Mouse (Mus musculus) embryo, embryonic 9.5 days (tissue): ENCODE data around the gene Capn13.
"Not testable (repeated sequence)": the region's sequence is repeated elsewhere in the genome, so short reads cannot be mapped to it uniquely, and the experiment has no call there.

Source experiments
- DNase-seq: peaks from one replicate; pipeline ENCODE4 v3.0.0-alpha.2; 2017; ENCODE audit errors: extremely low spot score

Capn13 gene

DNA sequence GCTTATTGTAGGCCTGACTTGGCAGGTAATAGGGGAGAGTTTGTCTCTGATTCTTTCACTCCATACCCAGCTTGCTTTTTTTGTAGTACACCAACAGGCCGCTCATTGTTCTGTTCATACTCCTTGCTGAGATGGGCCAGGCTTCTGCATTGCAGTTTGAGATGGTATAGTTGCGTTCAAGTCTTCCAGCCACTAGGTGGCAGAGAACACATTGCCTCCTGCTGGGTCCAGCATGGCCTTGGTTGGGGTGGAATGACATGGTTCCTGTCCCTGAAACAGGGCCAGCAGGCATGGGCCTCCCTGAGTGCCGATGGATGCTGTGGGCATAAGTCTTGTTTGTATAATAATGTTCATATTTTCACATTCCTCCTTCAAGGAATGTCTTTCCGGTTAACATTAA, 122.9 kb downstream of the Capn13 start:
- no peak for DNase-seq

DNA sequence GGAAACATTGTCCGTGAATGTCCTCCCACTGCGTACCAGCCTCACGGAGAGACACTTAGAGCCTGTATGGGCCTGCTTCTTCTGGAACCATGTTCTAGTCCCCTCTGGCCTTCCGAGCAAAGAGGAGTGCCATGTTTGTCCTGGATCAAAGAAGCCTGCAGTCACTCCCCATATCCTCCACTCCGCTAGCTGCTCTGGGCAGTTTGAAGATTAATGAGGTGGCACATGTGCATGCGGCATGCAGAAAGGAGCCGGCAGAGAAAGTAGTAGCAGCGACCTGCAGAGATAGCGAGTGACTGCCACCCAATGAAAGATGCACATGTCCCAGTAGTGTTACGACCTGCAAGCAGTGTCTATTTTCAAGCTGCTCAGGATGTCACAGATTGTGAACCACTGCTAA, 125.6 kb downstream of the Capn13 start:
- DNase-seq, result no peak

DNA sequence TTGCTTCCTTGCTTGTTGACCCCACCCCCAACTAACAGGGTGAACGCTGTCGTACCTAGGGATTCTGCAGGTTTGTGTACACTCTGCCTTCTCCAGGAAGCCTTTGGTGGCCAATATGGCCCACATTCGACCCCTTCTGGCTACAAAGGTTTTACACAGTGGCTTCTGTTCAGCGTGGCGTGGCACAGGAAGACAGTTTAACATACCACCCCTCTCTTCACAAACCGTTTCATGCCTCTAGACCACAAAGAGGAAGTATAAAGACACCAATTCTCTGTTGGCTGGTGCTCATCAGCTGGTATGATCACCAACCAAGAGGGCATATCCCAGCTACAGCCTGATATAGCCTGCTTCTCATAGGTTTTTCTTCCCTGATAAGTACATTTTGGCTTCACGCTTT, 126.9 kb downstream of the Capn13 start:
- DNase-seq, result no peak

DNA sequence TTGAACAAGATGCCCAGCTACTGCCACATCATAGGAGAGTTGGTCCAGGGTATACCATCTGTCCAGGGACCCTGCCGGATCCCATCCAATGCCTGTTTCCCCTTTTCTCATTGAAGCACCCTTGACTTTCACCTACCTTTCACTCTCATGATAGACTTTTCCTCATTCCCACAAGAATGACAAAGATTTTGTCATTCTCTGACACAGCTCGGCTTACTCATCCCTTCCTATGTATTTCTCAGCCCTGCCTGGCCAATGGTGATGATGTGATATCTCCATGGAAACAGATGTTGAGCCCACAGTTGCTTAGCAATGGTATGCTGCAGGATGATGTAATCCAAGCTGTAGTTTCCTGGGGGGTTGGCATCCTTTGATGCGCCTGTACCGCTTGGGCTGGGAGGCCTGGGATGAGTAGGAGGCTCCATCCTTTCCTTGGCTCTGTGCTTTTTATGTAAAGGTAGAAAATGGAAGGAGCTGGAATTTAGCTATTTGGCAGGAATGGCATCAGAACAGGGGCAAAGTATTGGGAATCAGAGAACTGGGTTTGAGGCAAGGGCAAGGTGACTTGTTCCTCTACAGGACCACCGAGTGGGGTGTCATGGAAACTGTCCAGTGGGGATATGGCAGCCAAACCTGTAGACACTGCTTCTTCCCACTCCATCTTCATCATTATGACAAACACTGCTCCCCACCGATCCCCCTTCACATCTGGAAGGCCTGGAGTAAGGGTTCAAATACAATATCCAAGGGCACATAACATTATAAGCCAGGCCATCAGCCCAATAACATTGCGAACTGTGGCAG, 128.7 kb downstream of the Capn13 start:
- DNase-seq, result no peak

DNA sequence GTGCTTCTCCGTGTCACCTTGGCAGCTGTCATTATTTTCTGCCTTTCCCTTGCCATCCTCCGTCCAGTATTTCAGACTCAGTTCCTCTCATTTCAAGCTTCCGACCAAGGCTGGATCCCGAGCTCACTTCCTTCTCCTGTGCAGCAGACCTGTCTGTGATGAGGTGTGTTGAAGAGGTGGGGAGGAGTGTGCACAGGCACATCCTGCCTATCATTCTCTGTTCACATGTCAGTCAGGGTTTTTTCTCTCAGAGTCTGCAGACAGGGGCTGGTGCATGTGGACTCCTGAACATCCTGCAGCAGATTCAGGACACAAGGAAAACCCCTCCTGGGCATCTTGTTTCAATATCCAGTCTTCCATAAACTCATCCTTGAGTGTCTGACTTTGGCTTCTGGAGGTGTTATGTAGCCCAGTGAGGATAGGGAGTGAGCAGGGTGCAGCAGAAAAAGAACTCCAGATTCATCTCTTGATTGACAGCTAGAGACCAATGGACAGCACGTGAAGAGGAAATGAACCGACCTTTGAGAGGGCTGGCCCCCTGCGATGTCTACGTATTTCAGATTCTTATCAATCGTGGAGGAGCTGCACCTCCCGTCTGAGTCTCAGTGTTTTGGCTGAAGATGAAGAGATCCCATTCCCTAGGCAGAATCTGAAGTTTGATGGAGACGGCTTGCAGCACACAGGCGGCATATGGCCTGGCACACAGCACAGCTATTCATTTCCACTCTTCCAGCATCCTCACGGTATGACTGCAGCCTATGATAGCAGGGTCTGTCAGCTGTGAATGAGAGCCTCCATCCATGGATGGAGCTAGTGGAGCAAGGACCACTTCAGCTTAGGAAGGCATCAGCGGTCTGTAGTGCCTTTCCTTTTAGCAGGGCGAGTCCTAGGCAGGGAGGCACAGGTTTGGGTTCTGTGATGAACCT, 129.5 kb downstream of the Capn13 start:
- DNase-seq, result no peak

DNA sequence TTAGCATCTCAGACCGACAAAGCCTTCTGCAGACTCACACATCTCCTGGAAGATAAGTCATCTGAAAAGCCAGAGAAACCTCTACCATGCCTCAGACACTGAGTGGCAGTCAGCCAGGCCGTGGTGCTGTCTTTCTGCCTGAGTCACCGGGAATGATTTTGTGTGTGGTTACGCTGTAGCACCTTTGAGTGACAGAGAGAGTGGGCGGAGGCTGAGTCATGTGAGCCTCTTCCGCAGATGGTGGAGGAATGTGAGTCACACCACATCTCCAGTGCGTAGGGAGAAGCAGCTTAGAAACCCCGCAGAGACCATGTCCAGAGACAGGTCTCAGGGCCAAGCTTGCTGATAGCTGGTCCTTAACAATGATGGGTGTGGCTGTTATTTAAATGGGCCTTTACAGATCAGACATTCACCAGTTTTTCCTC, 137.6 kb downstream of the Capn13 start:
- DNase-seq, result no peak

DNA sequence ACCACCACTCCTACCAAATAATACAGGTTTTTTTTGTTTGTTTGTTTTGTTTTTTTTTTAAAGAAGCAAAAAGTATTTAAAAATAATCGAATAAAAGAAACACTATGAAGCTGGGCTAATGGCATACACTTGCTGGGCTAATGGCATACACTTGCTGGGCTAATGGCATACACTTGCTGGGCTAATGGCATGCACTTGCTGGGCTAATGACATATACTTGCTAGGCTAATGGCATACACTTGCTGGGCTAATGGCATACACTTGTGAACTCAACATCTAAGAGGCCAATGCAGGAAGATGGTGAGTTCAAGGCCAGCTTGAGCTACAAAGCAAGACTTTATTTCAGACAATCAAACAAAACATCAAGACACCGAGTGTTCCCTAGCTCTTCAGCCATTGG, 138.1 kb downstream of the Capn13 start:
- DNase-seq, result no peak

DNA sequence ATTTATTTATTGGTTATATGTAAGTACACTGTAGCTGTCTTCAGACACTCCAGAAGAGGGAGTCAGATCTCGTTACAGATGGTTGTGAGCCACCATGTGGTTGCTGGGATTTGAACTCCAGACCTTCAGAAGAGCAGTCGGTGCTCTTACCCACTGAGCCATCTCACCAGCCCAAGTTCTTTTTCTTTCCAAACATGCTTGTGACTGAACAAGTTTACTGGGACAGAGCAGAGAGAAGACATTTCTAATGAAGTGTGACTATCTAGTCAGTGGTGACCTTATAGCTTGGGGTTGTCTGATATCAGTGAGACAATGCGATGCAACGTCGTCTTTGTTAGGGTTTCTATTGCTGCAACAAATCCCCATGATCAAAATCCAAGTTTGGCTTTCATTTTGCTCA, 141.4 kb downstream of the Capn13 start:
- not testable (repeated sequence) for DNase-seq

DNA sequence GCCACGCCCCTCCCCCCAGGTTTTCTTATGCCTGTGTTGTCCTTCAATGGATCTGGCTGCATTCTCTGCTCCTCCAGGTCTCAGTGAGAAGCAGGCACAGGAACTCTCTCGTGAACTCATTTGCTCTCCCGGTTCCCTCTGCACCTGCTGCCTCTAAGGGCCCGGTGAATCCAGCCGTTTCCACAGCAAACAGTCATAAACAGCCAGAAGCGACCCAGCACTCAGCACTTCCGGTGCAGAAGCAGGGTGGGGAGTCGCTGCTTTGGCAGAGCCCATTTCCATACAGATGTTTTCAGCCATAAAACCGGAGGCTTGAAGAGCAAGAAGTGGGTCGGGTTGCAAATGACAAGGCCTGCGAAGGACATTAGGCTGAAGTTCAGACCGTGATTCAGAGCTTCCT, 142.0 kb downstream of the Capn13 start:
- no peak for DNase-seq
